Mouse (Mus musculus): ENCODE data around the gene Pigu. TPM values are rescaled to one million over a fixed set of nuclear protein-coding genes. Genes with fewer than 3 reads are reported as not detected.

Pigu gene
- total RNA-seq, 4 experiments from 2014 or later: 25.0 to 28.0 (median 26.5) TPM

DNA sequence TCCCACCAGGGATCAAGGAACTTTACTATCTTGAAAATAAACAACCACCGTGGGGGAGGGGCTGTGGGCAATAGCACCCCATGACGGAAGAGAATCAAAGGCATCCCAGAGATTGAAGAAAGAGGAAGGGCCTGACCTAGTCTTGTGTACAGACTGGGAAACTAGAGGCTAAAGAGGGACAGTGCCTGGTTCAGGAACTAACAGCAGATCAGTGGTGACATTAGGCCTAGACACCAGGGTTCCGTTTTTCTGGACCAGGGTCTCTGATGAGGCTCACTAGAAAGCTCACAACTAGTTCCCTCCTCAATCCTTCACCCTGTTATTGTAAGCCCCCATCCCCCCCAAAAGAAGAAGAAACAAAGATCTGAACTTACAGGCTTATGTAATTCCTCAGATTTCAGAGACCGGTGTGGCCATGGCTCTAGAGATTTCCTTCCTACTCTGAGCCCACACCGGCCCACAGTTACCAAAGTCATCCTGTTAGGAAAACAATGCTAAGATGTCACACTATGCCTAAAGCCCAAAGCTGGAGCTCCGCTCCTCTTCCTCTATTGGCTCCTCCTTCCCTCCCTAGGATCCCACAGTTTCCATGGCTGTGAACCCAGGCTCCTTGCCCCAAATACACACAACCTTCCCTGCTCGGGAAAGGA lies 10.5 kb upstream of the Pigu start:
- DNase-seq (ENCODE audit: low spot score): no peak

DNA sequence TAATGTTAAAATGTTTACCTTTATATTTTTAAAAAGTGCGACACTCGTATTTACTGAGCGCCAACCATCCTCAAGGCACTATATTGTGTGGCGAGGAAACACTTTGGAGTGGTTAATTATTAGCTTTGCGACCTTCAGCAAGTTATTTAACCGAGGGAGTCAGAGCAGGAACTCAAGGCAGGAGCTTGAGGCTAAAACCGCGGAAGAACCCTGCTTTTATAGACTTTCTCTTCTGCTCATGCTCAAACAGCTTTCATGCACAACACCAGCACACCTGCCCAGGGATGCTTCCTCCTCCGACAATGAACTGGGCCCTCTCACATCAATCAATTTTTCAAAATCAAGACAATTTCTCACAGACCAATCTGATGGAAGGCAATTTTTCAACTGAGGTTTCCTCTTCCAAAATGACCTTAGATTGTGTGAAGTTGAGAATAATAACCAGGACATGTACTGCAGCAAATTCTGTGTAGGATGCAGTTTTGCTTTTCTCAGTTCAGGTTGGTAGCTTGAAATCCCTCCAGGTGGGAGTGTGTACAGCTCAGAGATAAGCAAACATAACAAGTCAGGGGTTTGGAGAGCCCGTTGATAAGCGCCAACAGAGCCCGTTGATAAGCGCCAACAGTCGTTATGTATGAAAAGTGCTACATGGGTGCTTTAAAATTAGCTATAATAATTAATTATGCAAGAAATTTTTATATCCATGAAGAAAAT lies 613 bp upstream of the Pigu start:
- DNase-seq (ENCODE audit: low spot score): no peak

DNA sequence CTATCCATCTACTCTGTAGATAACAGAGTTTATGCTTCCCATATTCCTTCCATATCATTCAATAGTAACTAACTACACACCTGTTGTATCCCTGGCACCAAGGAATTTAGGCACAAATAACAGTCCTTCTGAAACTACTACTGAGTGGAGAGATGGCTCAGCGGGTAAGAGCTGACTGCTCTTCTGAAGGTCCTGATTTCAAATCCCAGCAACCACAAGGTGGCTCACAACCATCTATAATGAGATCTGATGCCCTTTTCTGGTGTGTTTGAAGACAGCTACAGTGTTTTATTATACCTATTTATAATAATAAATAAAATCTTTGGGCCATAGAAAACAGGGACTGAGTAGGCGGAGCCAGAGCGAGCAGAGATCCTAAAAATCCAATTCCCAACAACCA lies 2.8 kb downstream of the Pigu start:
- no peak for DNase-seq (ENCODE audit: low spot score)

DNA sequence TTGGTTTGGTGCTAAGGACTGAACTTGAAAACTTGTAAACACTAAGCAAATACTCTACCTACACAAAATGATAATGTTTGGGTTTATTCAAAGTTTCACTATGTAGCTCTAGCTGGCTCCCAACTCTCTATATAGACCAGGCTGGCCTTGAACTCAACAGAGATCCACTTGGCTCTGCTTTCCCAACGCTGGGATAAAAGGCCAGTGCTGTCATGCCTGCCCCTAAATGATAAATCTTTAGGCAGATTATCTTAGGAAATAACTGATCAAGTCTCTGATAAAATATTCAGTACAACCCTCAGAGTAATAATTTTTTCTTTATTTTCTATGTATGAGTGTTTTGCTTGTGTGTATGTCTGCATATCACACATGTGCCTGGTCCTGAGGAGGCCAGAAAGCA lies 10.6 kb downstream of the Pigu start:
- DNase-seq (ENCODE audit: low spot score): no peak

DNA sequence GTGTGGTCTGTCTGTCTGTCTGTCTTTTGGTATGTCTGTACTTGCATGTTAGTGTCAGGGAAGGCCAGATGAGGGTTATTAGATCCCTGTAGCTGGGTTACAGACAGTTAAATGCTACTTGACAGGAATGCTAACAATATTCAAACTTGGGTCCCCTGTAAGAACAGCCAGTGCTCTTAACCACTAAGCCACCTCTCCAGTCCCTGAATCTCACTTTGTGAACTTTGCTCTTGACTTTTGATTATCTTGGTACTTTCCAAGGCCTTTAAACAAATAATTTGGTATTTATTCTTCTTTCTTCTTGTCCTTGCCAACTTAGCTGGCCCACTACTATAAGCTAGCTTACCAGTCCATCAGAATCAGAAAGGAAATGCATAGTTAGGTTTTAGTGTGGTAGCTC lies 17.1 kb downstream of the Pigu start:
- no peak for DNase-seq (ENCODE audit: low spot score)

DNA sequence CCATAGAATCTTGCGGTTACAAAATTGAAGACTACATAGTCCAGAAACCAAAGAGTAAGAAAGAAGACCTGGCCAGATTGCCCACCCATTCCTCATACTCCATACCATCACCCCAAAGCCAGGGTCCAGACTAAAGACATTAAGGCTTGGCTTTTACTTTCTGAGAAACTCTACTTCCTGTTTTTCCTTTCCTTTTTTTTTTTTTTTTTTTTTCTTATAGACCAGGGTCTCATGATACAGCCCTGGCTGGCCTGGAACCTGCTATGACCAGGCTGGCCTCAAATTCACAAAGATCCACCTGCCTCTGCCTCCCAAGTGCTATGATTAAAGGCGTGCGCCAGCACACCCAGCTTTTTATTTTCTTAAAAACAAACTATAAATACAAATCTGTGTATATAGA lies 21.0 kb downstream of the Pigu start:
- DNase-seq (ENCODE audit: low spot score): no peak

DNA sequence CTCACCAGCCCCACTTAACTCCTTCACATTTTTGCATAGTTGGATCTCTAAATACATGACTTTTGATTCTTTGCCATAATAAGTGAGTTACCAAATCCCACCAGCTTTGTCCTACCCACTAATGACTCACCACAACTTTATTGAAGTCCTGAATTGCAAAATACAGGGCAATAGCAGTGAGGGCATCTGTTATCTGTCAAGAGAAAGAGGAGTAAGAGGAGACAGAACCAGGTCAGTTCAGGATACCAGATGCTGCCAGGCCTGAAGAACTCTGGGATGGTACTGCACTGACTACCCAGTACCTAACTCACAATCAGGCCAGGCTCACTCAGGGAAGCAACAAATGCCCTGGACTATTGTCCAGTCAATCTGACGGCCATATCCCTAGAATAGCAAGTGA lies 22.0 kb downstream of the Pigu start:
- DNase-seq (ENCODE audit: low spot score): no peak

DNA sequence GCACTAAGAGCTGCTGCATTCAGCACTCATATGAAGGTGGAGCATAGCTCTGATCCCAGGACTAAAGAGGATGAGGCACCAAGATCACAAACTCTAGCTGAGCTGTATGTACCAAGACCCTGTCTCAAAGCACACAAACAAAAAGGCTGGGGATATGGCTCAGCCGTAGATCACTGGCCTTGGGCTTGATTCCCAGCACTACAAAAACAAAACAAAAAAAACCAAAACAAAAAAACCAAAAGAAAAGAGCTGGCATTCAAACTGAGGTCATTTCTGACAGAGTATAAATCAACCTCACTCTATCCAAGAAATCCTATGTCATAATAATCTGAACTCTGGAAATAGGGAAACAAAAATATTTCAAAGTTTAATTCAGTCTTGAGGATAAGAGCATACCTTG lies 23.8 kb downstream of the Pigu start:
- no peak for DNase-seq (ENCODE audit: low spot score)

DNA sequence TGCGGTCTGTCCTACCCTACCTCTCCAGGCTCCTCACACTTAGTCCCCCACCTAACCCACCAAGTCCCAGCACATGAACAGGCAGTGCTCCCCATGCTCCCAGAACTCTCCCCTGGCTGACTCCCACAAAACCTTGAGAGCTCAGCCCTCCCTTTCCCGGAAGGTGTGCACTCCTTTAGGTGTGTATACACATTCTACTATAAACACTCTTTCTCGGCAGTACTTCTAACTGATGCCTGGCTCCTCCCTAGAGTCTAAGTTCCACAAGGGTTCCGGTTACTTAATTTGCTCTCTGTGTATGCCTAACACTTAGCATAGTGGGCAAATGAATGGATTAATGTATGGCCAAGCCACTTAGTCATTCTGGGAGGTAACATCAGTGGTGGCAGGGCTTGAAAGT lies 25.9 kb downstream of the Pigu start:
- DNase-seq (ENCODE audit: low spot score): no peak

DNA sequence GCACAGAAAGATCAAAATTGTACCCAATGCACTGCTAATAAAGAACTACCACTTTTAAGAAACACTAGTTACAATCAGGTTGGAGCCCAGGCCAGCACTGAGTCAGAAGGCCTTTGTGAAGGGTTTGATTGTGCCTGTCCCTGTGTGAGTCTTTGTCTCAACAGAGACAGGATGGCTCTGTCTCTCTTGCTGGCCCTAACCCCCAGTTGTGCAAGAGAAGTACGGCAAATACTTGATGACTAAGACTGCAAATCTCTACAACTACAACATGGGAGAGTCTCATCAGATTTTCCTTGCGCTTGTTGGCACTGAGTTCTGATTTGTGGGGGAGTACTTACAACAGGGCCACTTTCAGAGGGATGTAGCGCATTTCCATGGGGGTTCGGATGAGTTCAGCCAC lies 26.4 kb downstream of the Pigu start:
- DNase-seq (ENCODE audit: low spot score): no peak

DNA sequence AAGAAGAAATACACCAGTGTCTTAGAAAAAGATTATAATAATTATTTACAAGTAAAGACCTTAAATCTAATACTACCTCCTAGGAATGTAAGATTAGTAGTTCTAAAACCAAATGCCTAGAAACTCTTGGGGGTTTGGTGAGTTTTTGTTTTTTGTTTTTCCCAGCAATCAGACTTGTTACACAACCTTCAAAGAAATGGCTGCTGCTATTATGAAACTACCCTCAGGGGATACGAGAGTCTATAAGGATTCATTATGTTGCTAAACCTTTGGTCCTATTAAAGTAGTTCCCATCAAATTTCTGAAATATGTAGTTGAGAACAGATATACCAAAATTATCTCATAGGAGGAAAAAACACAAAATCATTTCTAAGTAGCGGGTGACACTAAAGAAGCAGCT lies 27.5 kb downstream of the Pigu start:
- DNase-seq (ENCODE audit: low spot score): no peak

DNA sequence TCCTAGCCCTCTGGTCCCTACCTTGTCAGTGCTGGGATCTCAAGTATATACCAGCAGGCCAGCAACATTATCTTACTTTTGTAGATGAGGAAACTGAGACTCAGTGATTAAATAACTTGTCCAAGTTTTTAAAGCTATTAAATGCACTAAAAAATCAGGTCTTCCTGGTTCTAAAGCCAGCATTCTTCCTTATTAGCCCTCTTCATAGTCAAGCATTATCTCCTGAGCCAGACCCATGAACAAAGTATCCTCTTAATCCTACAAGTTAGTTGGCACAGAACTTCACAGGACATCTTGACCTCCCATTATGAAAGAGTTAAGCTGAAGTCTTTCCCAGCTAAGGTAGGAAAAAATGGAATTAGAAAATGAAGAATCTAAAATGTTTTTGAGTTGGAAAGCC lies 28.3 kb downstream of the Pigu start:
- no peak for DNase-seq (ENCODE audit: low spot score)

DNA sequence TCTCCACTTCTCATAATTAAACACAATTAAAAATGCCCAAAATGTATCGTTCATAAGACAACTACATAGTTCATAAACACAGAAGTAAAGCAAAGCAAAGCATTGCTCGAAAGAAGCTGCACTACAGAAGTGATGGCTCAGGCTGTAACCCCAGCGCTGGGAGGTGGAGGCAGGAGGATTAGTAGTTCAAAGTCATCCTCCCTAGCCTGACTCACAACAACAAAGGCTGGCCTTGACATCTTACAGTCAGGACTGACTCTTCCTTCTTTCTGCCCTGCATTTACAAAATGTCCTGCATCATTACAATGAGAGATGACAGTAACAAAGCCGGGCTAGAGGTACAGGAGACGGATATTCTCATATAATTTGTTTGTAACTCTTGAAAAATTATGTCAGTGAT lies 29.3 kb downstream of the Pigu start:
- DNase-seq (ENCODE audit: low spot score): no peak

DNA sequence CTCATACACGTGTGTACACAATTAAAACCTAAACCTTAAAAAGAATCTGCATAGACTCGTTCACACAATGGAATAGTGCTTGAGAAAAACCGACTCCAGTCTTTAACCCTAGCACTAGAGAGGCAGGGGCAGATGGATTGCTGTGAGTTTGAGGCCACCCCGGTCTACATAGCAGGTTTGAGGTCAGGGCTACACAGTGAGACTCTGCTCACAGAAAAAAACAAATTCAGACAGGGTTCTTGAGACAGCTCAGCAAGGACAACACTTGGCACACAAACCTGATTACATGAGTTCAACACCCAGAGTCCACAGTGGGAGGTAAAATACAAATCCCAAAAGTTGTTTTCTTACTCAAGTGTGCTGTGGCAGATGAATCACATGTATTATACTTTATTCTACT lies 31.2 kb downstream of the Pigu start:
- no peak for DNase-seq (ENCODE audit: low spot score)

DNA sequence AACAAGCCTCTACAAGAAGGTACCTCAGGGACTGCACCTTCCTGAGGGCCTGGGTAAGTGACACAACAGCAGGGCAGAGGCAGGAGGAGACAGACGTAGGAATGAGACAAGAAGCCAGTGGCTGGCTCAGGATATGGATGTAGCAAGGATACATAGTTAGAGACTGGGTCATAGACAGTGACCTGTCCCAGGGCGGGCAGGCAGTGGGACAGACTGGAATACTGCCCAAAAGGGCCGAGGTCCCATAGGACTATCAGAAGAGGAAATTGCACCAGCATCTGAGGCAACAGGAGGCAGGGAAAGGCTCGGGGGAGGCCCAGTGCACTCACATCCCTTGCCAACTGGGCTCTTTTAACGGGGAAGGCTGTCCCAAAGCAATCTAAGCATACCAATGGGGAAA lies 36.6 kb downstream of the Pigu start:
- peak; percentile 33 for DNase-seq (ENCODE audit: low spot score)

DNA sequence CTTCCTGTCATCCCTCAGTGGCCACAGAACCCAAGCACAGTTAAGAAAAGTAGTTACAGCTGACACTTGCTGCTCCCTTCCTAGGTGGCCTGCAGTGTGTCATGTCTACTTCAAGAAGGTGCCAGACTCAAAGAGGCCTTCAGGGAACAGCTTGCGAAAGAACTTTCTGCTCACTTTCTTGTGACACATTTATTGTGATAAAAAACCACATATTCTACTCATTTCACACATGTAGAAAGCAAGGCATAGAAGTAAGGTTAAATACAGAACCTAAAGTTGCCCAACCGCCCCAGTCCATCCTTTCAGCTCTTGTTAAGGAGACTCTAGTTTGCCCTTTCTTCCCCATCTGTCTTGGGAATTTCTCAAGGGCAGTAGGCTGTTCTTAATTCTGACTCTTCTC lies 38.6 kb downstream of the Pigu start:
- no peak for DNase-seq (ENCODE audit: low spot score)

DNA sequence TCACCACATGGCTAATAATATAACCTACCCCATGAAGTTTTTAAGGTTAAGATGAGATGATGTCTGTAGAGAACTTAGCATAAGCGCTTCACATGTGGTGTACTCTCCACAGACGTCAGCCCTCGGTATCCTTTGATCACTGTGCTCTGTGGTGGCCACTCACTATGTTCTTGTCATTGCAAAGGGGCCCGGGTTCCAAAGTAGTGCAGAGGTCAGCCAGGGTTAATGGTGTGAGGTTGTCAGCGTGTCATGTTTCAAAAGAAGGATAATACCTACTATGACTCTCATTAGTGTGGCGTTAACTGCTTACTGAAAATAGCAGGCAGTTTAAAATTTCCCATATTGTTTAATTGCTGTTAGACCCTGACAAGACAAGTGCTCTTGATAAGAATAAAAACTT lies 43.6 kb downstream of the Pigu start:
- no peak for DNase-seq (ENCODE audit: low spot score)

DNA sequence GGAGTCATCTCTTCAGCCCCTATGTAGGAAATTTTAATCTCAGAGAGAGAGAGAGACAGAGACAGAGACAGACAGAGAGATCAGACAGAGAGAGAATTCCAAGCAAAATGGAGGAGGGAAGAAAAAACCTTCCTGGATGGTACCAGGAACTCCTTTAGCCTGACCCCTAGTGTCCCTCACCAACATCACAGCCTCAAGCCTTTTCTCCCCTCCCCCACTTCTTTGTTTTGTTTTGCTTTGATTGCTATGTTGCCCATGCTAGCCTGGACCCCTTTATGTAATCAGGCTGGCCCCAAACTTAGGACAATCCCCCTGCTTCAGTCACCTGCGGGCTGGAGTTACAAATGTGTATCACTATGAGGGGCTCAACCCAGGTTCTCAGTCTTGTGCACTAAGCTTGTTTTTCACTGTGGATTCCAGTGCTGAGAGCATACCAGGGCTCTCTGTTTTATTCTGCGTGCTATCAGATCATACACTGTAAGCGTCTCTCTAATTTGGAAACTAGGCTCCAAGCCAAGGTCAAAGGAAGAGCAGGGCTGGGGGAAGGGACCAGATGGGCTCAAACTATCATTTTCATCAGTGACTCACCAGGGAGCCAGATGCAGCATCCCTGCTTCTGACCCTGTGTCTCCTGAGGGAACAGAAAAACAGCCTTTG lies 48.2 kb downstream of the Pigu start:
- peak; percentile 54 for DNase-seq (ENCODE audit: low spot score)

DNA sequence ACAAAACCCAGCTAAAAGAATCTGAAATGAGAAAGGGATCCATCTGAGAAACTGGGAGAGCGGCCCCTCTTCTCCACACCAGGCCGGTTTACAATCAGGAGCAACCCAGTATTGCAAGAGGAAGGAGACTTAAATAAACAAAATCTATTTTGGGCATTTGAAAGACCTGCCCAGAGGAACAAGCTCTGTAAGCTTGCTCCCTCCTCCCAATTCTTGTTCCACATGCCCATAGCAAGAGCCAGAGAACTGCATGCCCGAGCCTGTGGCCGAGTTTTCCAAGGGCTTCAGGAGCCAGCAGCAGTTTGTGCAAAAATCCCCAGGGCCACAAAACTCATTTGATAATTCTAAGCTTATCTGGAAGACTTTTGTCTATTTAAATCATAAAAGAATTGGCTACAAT lies 57.7 kb downstream of the Pigu start:
- peak; percentile 26 for DNase-seq (ENCODE audit: low spot score)

DNA sequence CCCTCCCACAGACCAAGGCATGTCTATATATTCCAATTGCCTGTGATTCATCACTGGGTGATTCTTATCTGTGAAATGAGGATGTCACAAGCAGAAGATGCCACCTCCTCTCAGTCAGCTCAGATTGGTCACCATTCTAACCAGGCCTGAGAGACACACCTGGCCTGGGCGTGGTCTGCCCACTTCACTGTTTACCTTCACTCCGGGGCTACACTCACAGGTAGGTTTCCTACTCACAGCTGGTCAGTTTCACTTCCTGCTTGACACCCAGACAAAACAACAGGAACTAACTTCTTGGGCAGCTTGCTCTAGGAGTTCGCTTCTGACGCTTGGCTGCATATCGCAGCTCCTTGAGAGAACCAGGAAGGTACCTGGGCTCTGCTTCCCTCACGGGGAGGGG lies 61.8 kb downstream of the Pigu start:
- no peak for DNase-seq (ENCODE audit: low spot score)

DNA sequence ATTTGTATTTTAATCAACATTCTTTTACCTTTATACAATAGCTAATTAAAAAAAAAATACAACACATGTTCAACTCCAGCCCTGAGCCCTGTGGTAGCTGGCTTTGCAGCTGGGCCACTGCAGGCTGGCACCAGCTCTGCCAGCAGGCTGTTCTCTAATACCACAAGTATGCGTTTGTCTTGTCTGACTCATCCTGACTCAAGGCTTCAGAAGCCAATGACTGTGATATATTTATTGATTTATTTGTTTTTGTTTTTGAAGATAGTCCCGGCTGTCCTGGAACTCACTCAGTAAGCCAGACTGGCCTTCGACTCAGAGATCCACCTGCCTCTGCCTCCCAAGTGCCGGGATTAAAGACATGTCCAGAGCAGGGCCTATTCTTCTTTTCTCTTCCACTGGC lies 63.3 kb downstream of the Pigu start:
- DNase-seq (ENCODE audit: low spot score): no peak

DNA sequence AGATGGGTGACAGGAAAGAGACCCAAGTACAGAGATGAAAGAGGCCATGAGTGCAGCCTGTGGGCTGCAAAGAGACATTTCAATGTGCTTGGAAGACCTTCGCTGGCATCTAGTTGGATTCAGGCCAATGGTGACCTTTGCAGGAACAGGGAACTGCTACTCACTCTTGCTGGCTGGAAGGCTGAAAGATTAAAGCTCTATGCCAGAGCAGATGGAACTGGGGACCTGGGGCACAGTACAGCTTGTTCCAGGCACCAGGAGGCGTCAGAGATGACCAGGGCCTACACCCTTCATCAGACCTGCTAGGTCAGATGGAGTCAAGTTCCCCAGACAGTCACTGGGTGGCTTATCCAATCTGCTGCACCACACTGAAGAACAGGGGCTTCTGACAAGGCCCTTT lies 63.8 kb downstream of the Pigu start:
- DNase-seq (ENCODE audit: low spot score): peak; percentile 33

DNA sequence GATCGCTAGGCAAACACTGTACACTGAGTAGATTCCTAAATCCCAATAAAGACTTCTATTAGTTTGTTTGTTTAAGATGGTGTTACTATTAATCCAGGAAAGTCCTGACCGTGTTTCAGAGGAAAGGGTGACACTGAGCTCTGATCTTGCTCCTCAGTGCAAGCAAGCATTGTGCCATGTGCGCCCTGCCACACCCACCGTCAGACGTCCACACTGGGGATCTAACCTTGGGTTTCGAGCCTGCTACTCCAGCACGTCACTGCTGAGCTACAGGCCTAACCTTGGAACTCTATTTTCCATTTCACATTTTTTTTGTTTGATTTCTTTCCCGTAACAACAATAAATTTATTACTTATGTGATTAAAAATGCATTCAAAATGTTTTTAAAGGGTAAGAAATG lies 67.2 kb downstream of the Pigu start:
- DNase-seq (ENCODE audit: low spot score): no peak
